Mouse (Mus musculus) left cerebral cortex, adult 8-10 months (tissue): ENCODE measurements around the gene Lsm14b. TPM values are rescaled to one million over a fixed set of nuclear protein-coding genes. Genes with fewer than 3 reads are reported as not detected.
A peak's percentile ranks its signal among the peaks of the same experiment; 100 is the strongest.

Source experiments
- DNase-seq, 2 experiments: peaks; one replicate each; pipeline ENCODE4 v3.0.0; 2022; ENCODE audit warnings: low spot score in 2 of 2
- total RNA-seq, 4 experiments: library from RNA; stranded (reverse); gene quantifications; 2 replicates each; pipeline ENCODE4 v1.2.4; 2022

Lsm14b gene
- 100 to 1,000 TPM in 3 of 4 experiments, 10 to 100 TPM in 1; 99.1 to 113 (median 109) TPM for total RNA-seq

- peak; percentile 97 to 99 for DNase-seq
Observed at GRCm38 (mm10) chr2:180024401-180025098, at the start of gene Lsm14b. Gene Lsm14b (plus strand): TSS chr2:180024987.

GRCm38 (mm10) chr2:179975851-179976250 lies 48.9 kb upstream of the Lsm14b start:
- DNase-seq, result no peak

- peak in 1 of 2 experiments; percentile 31 for DNase-seq
Observed at GRCm38 (mm10) chr2:179976295-179976627, 48.5 kb upstream of the Lsm14b start.

- DNase-seq, result peak; percentile 78 to 89
Observed at GRCm38 (mm10) chr2:179976628-179977343, 48.0 kb upstream of the Lsm14b start, which contains the start of gene Taf4. Gene Taf4 (minus strand): TSS chr2:179976646.

GRCm38 (mm10) chr2:179977344-179978025 lies 47.3 kb upstream of the Lsm14b start:
- peak; percentile 22 to 34 for DNase-seq

GRCm38 (mm10) chr2:179978250-179978649 lies 46.5 kb upstream of the Lsm14b start:
- peak in 1 of 2 experiments; percentile 10 for DNase-seq

GRCm38 (mm10) chr2:179979836-179980235 lies 45.0 kb upstream of the Lsm14b start:
- DNase-seq, result peak in 1 of 2 experiments; percentile 57

GRCm38 (mm10) chr2:179980616-179981015 lies 44.2 kb upstream of the Lsm14b start:
- peak in 1 of 2 experiments; percentile 4 for DNase-seq

GRCm38 (mm10) chr2:179982715-179983114 lies 42.1 kb upstream of the Lsm14b start:
- no peak for DNase-seq

- no peak for DNase-seq
Observed at GRCm38 (mm10) chr2:179984830-179985229, 40.0 kb upstream of the Lsm14b start.

GRCm38 (mm10) chr2:179985695-179986094 lies 39.1 kb upstream of the Lsm14b start:
- no peak for DNase-seq

GRCm38 (mm10) chr2:179986437-179987022 lies 38.3 kb upstream of the Lsm14b start:
- DNase-seq, result no peak

GRCm38 (mm10) chr2:179989098-179989497 lies 35.7 kb upstream of the Lsm14b start:
- DNase-seq, result no peak

- DNase-seq, result no peak
Observed at GRCm38 (mm10) chr2:179993071-179993470, 31.7 kb upstream of the Lsm14b start.

- no peak for DNase-seq
Observed at GRCm38 (mm10) chr2:179998431-179998830, 26.4 kb upstream of the Lsm14b start.

GRCm38 (mm10) chr2:180001635-180002034 lies 23.2 kb upstream of the Lsm14b start:
- no peak for DNase-seq

GRCm38 (mm10) chr2:180005656-180006351 lies 19.0 kb upstream of the Lsm14b start:
- DNase-seq, result no peak

- no peak for DNase-seq
Observed at GRCm38 (mm10) chr2:180006352-180007017, 18.3 kb upstream of the Lsm14b start.

GRCm38 (mm10) chr2:180010686-180011085 lies 14.1 kb upstream of the Lsm14b start:
- no peak for DNase-seq

- no peak for DNase-seq
Observed at GRCm38 (mm10) chr2:180011370-180011769, 13.4 kb upstream of the Lsm14b start.

- DNase-seq, result no peak
Observed at GRCm38 (mm10) chr2:180013686-180014085, 11.1 kb upstream of the Lsm14b start.
